Mouse (Mus musculus) NIH3T3 (cell line): Measurements from ENCODE around the gene Syt11.
"Not testable (repeated sequence)": the region's sequence is repeated elsewhere in the genome, so short reads cannot be mapped to it uniquely, and the experiment has no call there.

ENCODE experiments used
- DNase-seq: peaks from one replicate; pipeline ENCODE4 v3.0.0-alpha.2; 2012; ENCODE audit warnings: low read depth

Syt11 gene

GRCm38 (mm10) chr3:88736556-88736955 lies 38.4 kb downstream of the Syt11 start:
- DNase-seq = no peak

- no peak for DNase-seq
Measured at GRCm38 (mm10) chr3:88719098-88719497, 55.9 kb downstream of the Syt11 start.

- peak; percentile 22 for DNase-seq
Measured at GRCm38 (mm10) chr3:88717831-88718230, 57.1 kb downstream of the Syt11 start.

- DNase-seq = peak; percentile 56
Measured at GRCm38 (mm10) chr3:88717198-88717798, 57.7 kb downstream of the Syt11 start.

- peak; percentile 92 for DNase-seq
Measured at GRCm38 (mm10) chr3:88716399-88717197, 58.4 kb downstream of the Syt11 start, which contains the start of gene Rit1. Gene Rit1, plus strand, starts transcription at chr3:88716838.

GRCm38 (mm10) chr3:88715716-88716115 lies 59.2 kb downstream of the Syt11 start:
- not testable (repeated sequence) for DNase-seq

GRCm38 (mm10) chr3:88714725-88715124 lies 60.2 kb downstream of the Syt11 start:
- no peak for DNase-seq

GRCm38 (mm10) chr3:88713709-88714108 lies 61.3 kb downstream of the Syt11 start:
- DNase-seq = no peak

GRCm38 (mm10) chr3:88701222-88701621 lies 73.7 kb downstream of the Syt11 start:
- DNase-seq = no peak

GRCm38 (mm10) chr3:88700247-88700646 lies 74.7 kb downstream of the Syt11 start:
- no peak for DNase-seq

- DNase-seq = no peak
Measured at GRCm38 (mm10) chr3:88698834-88699233, 76.1 kb downstream of the Syt11 start.

- no peak for DNase-seq
Measured at GRCm38 (mm10) chr3:88698051-88698450, 76.9 kb downstream of the Syt11 start.

GRCm38 (mm10) chr3:88695545-88695944 lies 79.4 kb downstream of the Syt11 start:
- DNase-seq = no peak
